Mouse (Mus musculus): ENCODE measurements at regions not wholly inside any gene's neighbourhood (a gene's known extent, or its start where the extent isn't known, plus 50 kb on each side); places are given as distances from the start of the nearest gene placed in this dataset.

DNA sequence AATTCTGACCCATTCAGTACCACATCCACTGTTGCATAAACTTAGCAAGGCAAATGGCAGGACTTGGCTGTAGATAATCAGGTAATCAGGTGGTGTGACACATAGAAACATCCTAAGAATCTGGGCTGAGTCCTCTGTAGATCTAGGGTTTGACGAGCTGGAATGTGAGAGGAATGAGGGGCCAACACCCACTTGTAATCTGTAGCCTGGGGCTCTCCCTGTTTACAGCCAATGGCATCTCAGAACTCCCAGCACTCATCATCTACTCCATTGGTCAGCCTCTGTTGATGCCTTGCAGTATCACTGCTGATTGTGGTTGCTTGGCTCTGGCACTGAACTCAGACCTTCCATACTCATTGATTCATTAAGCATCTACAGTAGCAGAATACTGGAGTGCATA lies 460.7 kb downstream of the Tns1 start:
- in situ Hi-C loops (cut with MboI; ENCODE audit: low pct_ligation_motif_present, low pct_unique_long_range_greater_than_20kb, low sequenced_read_pairs): no loop called here

GRCm38 (mm10) chr1:73645011-73645410 lies 479.2 kb downstream of the Tns1 start:
- H3K9ac ChIP-seq (ENCODE audit: insufficient read depth, low read depth): no peak overlapping the region
- H3K4me1 ChIP-seq (ENCODE audit: control insufficient read depth in 1 of 2, insufficient read depth in 2 of 2): no peaks in the 10 kb centered on the region
- no peaks in the 10 kb centered on the region for H3K79me2 ChIP-seq (replicated peaks; ENCODE audit: control insufficient read depth, extremely low read depth, insufficient read depth, poor library complexity, severe bottlenecking)
- in situ Hi-C loops (cut with MboI; ENCODE audit: low pct_ligation_motif_present, low pct_unique_long_range_greater_than_20kb, low sequenced_read_pairs) (no loop called here), dilution Hi-C loops (cut with MboI; ENCODE audit: extremely low pct_ligation_motif_present, extremely low pct_unique_long_range_greater_than_20kb, low sequenced_read_pairs) (no loop called here)
- H3K36me3 ChIP-seq (replicated peaks in 1 of 2; ENCODE audit: control insufficient read depth in 1 of 2, insufficient read depth in 1 of 2, low read length in 1 of 2): no peaks in the 10 kb centered on the region
- peaks cover 42% of the 10 kb centered on the region for H3K27me3 ChIP-seq (replicated peaks)
- no peaks in the 10 kb centered on the region for H3K9me3 ChIP-seq (replicated peaks; ENCODE audit: low read length)
- DNase-seq (ENCODE audit: extremely low read depth): no peak
- no peak overlapping the region for H3K27ac ChIP-seq (ENCODE audit: insufficient read depth, low read depth)
- no peak overlapping the region for H3K4me2 ChIP-seq (ENCODE audit: insufficient read depth, low read depth, poor library complexity, severe bottlenecking)
- no peak overlapping the region for H3K4me3 ChIP-seq (replicated peaks in 1 of 3; ENCODE audit: low read depth in 2 of 3, low read length in 2 of 3, poor library complexity in 1 of 3)
- TF ChIP-seq ZC3H11A (IDR thresholded peaks at IDR 0.05; ENCODE audit: low read depth, low read length): no peak
- TF ChIP-seq CHD1 (IDR thresholded peaks at IDR 0.05; ENCODE audit: low read depth, low read length): no peak
- no peak for TF ChIP-seq SMC3 (IDR thresholded peaks at IDR 0.05; ENCODE audit: low read depth, low read length)

More for the DNA sequence above, 460.7 kb downstream of the Tns1 start:
- dilution Hi-C loops (cut with MboI; ENCODE audit: extremely low pct_ligation_motif_present, extremely low pct_unique_long_range_greater_than_20kb, low sequenced_read_pairs): no loop called here
- no peaks in the 10 kb centered on the region for H3K79me2 ChIP-seq (replicated peaks; ENCODE audit: control insufficient read depth, extremely low read depth, insufficient read depth, poor library complexity, severe bottlenecking)
- peaks cover 0 to under 1% of the 10 kb centered on the region in 2 experiments; a peak in 2 of 4 replicates for H3K4me1 ChIP-seq (ENCODE audit: control insufficient read depth in 1 of 2, insufficient read depth in 2 of 2)
- TF ChIP-seq JUN (IDR thresholded peaks at IDR 0.05; ENCODE audit: insufficient read depth, low read depth, low read length) (no peak), PAX5 (IDR thresholded peaks at IDR 0.05; ENCODE audit: low read length) (no peak), ETS1 (conservative IDR thresholded peaks at IDR 0.05; ENCODE audit: low read depth, low read length) (no peak), CHD1 (IDR thresholded peaks at IDR 0.05; ENCODE audit: low read depth, low read length) (no peak), EP300 (IDR thresholded peaks at IDR 0.05; ENCODE audit: low read length) (no peak), MYC (IDR thresholded peaks at IDR 0.05; ENCODE audit: low read depth, low read length) (no peak), NELFE (IDR thresholded peaks at IDR 0.05; ENCODE audit: low read depth, low read length) (no peak), MAX (IDR thresholded peaks at IDR 0.05; ENCODE audit: low read length) (no peak), USF2 (conservative IDR thresholded peaks at IDR 0.05; ENCODE audit: low read depth, low read length) (no peak), NRF1 (IDR thresholded peaks at IDR 0.05; ENCODE audit: low read depth, low read length) (no peak)
- no peak overlapping the region for H3K27ac ChIP-seq (ENCODE audit: insufficient read depth, low read depth)
- peaks cover 36% of the 10 kb centered on the region for H3K27me3 ChIP-seq (replicated peaks)
- no peaks in the 10 kb centered on the region for H3K9me3 ChIP-seq (replicated peaks; ENCODE audit: low read length)
- H3K36me3 ChIP-seq (replicated peaks in 1 of 2; ENCODE audit: control insufficient read depth in 1 of 2, insufficient read depth in 1 of 2, low read length in 1 of 2): no peaks in the 10 kb centered on the region
- H3K4me3 ChIP-seq (replicated peaks in 1 of 3; ENCODE audit: low read depth in 2 of 3, low read length in 2 of 3, poor library complexity in 1 of 3): no peak overlapping the region
- DNase-seq (ENCODE audit: extremely low read depth): no peak
- H3K4me2 ChIP-seq (ENCODE audit: insufficient read depth, low read depth, poor library complexity, severe bottlenecking): no peak overlapping the region
- H3K9ac ChIP-seq (ENCODE audit: insufficient read depth, low read depth): no peak overlapping the region

DNA sequence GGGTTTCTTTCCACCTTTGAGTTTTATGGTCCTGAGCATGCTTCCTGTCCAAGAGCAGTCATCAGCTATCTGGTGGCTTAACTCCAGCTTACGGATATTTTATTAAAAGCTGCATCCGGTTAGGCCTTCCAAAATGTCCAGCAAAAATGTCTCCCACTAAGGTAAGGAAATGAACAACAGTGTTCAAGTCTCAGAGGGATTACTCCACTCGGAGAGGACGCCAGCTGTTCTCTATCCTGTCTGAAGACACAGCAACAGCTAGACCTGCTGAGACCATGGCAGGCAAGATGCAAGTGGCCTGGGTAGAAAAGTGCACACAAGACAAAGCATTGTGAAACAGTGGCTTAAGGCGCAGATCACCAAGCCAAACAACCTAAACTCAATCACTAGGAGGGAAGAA lies 479.9 kb downstream of the Tns1 start:
- in situ Hi-C loops (cut with MboI; ENCODE audit: low pct_ligation_motif_present, low pct_unique_long_range_greater_than_20kb, low sequenced_read_pairs) (no loop called here), dilution Hi-C loops (cut with MboI; ENCODE audit: extremely low pct_ligation_motif_present, extremely low pct_unique_long_range_greater_than_20kb, low sequenced_read_pairs) (no loop called here)
- Histone ChIP-seq H3K9me3 (replicated peaks; ENCODE audit: low read length) (no peaks in the 10 kb centered on the region), H3K4me1 (ENCODE audit: control insufficient read depth in 1 of 2, insufficient read depth in 2 of 2) (no peaks in the 10 kb centered on the region), H3K9ac (ENCODE audit: insufficient read depth, low read depth) (no peak overlapping the region), H3K36me3 (replicated peaks in 1 of 2; ENCODE audit: control insufficient read depth in 1 of 2, insufficient read depth in 1 of 2, low read length in 1 of 2) (no peaks in the 10 kb centered on the region), H3K79me2 (replicated peaks; ENCODE audit: control insufficient read depth, extremely low read depth, insufficient read depth, poor library complexity, severe bottlenecking) (no peaks in the 10 kb centered on the region), H3K27ac (ENCODE audit: insufficient read depth, low read depth) (no peak overlapping the region), H3K4me2 (ENCODE audit: insufficient read depth, low read depth, poor library complexity, severe bottlenecking) (no peak overlapping the region), H3K4me3 (replicated peaks in 1 of 3; ENCODE audit: low read depth in 2 of 3, low read length in 2 of 3, poor library complexity in 1 of 3) (no peak overlapping the region), H3K27me3 (replicated peaks) (peaks cover 45% of the 10 kb centered on the region)
- TF ChIP-seq ETS1 (conservative IDR thresholded peaks at IDR 0.05; ENCODE audit: low read depth, low read length): no peak
- no peak for DNase-seq (ENCODE audit: extremely low read depth)
